Mouse (Mus musculus) lung, postnatal 25 days (tissue): ENCODE measurements around the gene Olfr876.
"Not testable (repeated sequence)": the region's sequence is repeated elsewhere in the genome, so short reads cannot be mapped to it uniquely, and the experiment has no call there.

Source experiments
- DNase-seq: peaks from one replicate; pipeline ENCODE4 v3.0.0; 2022; ENCODE audit warnings: low spot score

Olfr876 gene

DNA sequence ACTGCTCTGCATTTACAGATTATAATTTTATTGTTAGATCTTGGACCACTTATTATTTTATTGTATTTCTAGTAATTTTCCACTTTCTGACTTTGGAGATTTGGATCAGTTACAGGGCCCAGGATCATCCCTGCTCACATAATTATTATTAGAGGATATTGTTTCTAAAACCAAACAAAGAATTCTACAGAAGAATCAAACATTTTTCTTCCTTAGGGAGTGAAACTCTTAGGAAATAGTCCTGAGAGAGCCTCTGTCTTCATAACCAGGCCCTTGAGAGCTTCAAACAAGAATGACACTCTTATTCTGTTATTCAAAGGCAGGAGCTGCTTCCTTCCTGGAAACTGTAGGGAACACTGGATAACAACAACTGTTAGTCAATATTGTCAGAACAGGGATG lies at the start of gene Olfr876:
Gene Olfr876, plus strand, starts transcription at position 301 of the 400 bp plus-strand sequence.
- DNase-seq = no peak

GRCm38 (mm10) chr9:37761728-37762127 lies 41.1 kb upstream of the Olfr876 start:
- DNase-seq = no peak

DNA sequence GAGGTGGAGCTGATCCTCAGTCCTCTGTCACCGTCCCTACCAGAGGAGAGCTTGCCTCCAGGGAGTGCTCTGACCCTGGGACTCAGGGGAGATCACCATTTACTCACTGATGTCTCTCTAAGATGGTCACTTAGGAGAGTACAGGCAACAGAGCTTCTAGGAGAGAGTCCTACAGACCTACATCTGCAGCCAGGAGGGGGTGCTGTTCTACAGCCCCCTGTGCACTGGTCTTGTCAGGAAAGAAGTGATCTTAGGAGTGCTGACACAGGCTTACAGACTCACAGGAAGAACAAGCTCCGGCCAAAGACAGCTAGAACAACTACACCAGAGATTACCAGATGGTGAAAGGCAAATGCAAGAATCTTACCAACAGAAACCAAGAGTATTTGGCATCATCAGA lies 40.3 kb upstream of the Olfr876 start:
- no peak for DNase-seq

GRCm38 (mm10) chr9:37770661-37771060 lies 32.2 kb upstream of the Olfr876 start:
- DNase-seq = no peak

DNA sequence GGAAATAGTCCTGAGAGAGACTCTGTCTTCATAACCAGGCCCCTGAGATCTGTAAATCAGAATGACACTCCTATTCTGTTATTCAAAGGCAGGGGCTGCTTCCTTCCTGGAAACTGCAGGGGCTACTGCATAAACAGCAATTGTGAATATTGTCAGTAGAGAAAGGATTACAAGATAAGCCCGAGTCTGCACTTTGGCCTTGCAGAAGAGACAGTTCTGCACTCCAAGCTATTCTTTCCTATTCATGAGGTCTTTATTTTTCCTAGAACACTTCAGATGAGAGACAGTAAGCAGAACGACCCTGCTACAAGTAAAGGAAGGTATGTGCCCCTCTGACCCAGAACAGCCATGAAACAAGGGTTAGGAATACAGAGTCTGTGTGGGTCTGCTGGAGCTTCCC lies 31.1 kb upstream of the Olfr876 start, which contains the start of gene Olfr875:
Gene Olfr875, plus strand, starts transcription at position 99 of the 400 bp plus-strand sequence.
- no peak for DNase-seq

GRCm38 (mm10) chr9:37782766-37783260 lies 20.0 kb upstream of the Olfr876 start:
- no peak for DNase-seq

- DNase-seq = not testable (repeated sequence)
Measured at GRCm38 (mm10) chr9:37783394-37784387, 19.1 kb upstream of the Olfr876 start.

DNA sequence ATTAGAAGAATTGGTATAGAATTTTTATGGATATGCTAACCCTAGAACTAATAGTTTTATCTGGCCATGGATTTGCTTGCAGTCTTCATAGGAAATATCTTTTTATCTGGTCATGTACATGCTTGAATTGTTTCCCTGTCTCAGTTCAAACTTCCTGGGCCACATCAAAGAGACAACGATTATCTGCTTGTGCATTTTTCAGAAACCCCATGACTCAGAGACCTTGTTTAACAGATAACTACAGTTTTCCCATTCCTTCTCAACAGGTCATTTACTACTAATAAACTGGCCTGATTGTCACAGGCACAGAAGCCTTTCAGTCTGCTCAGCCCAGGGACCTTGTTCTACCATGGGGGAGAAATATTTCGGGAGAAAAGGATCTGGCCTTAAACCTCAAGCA lies 16.4 kb upstream of the Olfr876 start:
- DNase-seq = no peak

DNA sequence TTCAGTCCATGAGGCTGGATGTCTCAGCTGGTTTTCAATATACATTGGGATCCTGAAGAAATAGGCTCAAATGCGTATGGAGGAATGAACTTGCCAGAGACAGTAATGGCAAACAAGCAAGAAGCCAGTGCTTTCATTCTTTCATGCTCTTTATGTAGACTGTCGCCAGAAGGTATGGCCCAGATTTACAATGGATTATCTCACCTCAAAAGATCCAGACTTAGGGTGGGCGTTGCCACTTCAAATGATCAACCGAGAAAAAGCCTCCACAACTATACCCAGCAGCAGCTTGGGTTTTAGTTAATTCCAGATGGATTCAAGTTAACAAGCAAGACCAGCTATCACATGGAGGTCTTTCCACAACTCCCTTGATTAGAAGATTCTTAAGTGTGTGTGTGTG lies 776 bp upstream of the Olfr876 start:
- DNase-seq = no peak

DNA sequence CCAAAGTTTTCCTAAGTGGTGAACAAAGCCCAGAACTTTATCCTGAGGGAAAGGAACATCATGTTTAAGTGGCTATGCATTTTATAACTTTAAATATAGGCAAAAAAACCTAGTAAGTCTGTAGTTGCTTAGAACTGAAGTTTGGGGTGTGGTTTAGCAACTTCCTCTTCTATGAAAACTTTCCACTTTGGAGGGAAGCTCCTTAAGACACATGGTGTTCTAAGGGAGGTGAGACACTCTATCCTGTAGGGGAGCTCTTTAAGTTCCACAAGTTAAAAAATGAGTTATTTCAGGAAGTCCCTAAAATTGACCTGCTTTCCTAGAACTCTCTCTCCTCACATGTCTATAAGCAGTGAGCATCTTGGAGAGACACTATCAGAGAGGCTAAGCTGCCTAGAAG lies 4.4 kb downstream of the Olfr876 start:
- no peak for DNase-seq

- DNase-seq = no peak
Measured at GRCm38 (mm10) chr9:37808456-37808855, 5.6 kb downstream of the Olfr876 start.

DNA sequence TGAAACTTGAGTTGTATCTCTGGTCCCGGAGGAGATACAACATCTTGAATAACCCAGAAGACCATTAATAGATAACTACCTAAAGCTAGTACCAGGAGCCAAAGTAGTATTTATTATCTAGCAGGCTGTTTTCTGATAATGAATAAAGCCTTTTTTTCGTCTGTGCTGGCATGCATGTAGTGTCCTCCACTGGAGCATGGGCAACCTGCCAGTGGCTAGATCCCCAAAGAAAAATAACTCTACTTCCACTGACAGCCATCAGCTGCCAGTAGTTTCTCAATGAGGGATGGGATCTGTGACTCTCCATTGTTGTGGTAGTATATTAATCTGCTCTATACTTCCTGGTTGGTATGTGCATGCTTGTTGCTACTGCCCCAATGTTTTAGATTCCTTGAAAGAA lies 6.1 kb downstream of the Olfr876 start:
- DNase-seq = no peak

DNA sequence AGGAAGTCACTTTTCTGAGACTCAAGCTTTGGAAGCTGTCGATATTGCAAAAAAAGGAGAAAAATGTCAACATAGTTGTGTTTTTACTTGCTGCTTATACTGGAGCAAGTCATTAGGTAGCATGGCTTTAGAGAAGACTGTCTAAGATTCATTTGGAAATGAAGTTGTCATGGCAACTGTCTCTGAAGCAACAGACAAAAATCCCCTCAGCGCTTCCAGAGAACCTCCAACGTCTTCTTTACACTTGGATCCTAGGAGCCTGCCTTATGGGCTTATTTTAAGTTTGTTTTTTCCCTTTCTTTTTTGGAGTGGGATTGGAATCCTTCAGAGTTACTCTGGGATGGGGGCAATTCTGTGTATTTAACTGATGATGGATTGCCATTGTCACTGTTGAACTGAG lies 11.9 kb downstream of the Olfr876 start:
- DNase-seq = no peak

DNA sequence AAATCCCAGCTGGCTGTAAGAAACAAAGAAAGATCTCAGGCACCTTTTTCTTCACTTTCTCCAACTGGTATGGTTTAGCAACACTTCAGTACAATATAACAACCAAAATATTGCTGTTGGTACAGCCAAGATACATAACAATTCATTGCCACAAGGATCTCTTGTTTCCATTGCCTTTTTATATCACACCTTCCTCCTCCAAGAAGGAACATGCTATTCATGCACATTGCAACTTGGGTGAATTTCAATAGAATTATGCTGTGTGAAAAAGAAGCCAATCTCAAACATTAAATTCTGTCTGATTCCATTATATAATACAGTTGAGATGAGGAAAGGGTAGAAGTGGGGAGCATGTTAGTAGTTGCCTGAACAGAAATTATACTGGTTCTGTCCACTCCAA lies 27.1 kb downstream of the Olfr876 start:
- DNase-seq = no peak

DNA sequence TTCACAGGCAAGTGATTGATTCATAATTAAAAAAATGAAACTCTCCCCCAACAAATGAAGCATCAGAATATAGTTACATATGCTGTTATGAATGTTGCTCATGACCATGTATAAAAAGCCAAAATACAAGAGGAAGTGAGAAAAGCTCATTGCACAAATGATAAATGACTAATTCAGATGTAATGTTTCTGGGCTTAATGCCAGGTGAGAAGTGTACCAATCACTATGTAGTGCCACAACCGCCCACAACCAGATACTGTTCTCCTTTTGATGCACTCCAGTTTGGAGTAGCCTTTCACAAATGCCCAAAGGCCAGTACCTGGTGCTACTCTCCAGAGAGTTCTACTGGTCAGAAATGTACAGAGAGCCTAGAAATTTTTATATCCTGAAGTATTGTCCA lies 30.5 kb downstream of the Olfr876 start:
- no peak for DNase-seq

GRCm38 (mm10) chr9:37849267-37849666 lies 46.4 kb downstream of the Olfr876 start:
- no peak for DNase-seq

- no peak for DNase-seq
Measured at GRCm38 (mm10) chr9:37853969-37854368, 51.1 kb downstream of the Olfr876 start, which contains the start of gene Olfr877. TSS of gene Olfr877 (plus strand) at chr9:37854269.
